ENCODE assay signal across 9 mouse cellular contexts in genomic region chr11:7160637-7161101, GRCm38 (mm10). TPM values are rescaled to one million over a fixed set of nuclear protein-coding genes. Genes with fewer than 3 reads are reported as not detected.
DNase-seq lines count a peak whose midpoint lies in the region; ATAC-seq and TF ChIP-seq lines count a peak whose summit lies in the region.
"Had no signal": no experiment of that assay in that cellular context is flagged by ENCODE, and none has a peak within 500 bp of the region (broad histone marks: within the 10 kb centered on the region; RNA-seq: fewer than 3 reads in every experiment).

No protein-coding gene starts in this region.

- no peaks in the 10 kb centered on the region for H3K36me3 ChIP-seq in heart, embryonic 13.5 days
- peaks cover 5% of the 10 kb centered on the region; the same call in 1 of the 2 replicates for H3K36me3 ChIP-seq in hindbrain, postnatal 0 days (ENCODE audit: insufficient read depth, low read length)
- H3K36me3 ChIP-seq in midbrain, embryonic 14.5 days (ENCODE audit: control insufficient read depth, insufficient read depth, low read length): 0 out of 2 replicates have a peak, but pooled peaks cover 3% of the 10 kb centered on the region

- 0 out of 2 replicates have a peak overlapping the region, but pooled peaks have one; percentile 9 for H3K27ac ChIP-seq in heart, embryonic 13.5 days (replicated peaks)
- H3K27ac ChIP-seq in hindbrain, postnatal 0 days: peak overlapping the region; percentile 64; the same call in 1 of the 2 replicates
- H3K27ac ChIP-seq in midbrain, embryonic 14.5 days (replicated peaks; ENCODE audit: low read depth, low read length): peak overlapping the region; percentile 67
- H3K27ac ChIP-seq in left cerebral cortex, adult 2 months: no peak overlapping the region

- no peak for DNase-seq in heart, adult 9 months (ENCODE audit: low spot score in 2 of 2)
- peak; percentile 56 for DNase-seq in hindbrain, postnatal 0 days (ENCODE audit: low spot score)
- peak; percentile 60 for DNase-seq in midbrain, embryonic 14.5 days
- DNase-seq in adrenal gland, postnatal 25 days: no peak
- DNase-seq in left cerebral cortex, adult 2 months (ENCODE audit: extremely low spot score in 1 of 2, low spot score in 2 of 2): no peak
- no peak for DNase-seq in gastrocnemius, postnatal 36 days

- H3K4me2 ChIP-seq in heart, embryonic 13.5 days: no peak overlapping the region
- no peak overlapping the region for H3K4me2 ChIP-seq in hindbrain, postnatal 0 days (ENCODE audit: low read depth, low read length)
- no peak overlapping the region for H3K4me2 ChIP-seq in midbrain, embryonic 14.5 days (ENCODE audit: low read length)

- no peak overlapping the region for H3K4me3 ChIP-seq in heart, embryonic 13.5 days
- no peak overlapping the region for H3K4me3 ChIP-seq in hindbrain, postnatal 0 days (ENCODE audit: low read length)
- no peak overlapping the region for H3K4me3 ChIP-seq in midbrain, embryonic 14.5 days (replicated peaks; ENCODE audit: low read depth, low read length)
- no peak overlapping the region for H3K4me3 ChIP-seq in left cerebral cortex, adult 2 months
- H3K4me3 ChIP-seq: heart, embryonic 10.5 days had no signal

- no peaks in the 10 kb centered on the region for H3K27me3 ChIP-seq in heart, embryonic 13.5 days (replicated peaks)
- no peaks in the 10 kb centered on the region for H3K27me3 ChIP-seq in hindbrain, postnatal 0 days (ENCODE audit: insufficient read depth, low read length)
- H3K27me3 ChIP-seq in midbrain, embryonic 14.5 days (ENCODE audit: control insufficient read depth, insufficient read depth, low read length): no peaks in the 10 kb centered on the region

- no peak for TF ChIP-seq CTCF in hindbrain, postnatal 0 days (IDR thresholded peaks at IDR 0.05; ENCODE audit: low read depth)
- no peak for TF ChIP-seq CTCF in left cerebral cortex, adult 2 months (IDR thresholded peaks at IDR 0.05)

- intact Hi-C loops in left cerebral cortex, adult 2 months (cut with DNase I): loop anchor here (2.0 kb wide), 1 partner anchor 506 kb away; no protein-coding TSS in a partner anchor
- intact Hi-C loops in gastrocnemius, postnatal 36 days (cut with DNase I): no loop called here

- H3K9ac ChIP-seq in heart, embryonic 13.5 days: no peak overlapping the region
- H3K9ac ChIP-seq in hindbrain, postnatal 0 days (replicated peaks; ENCODE audit: low read length): no peak overlapping the region
- no peak overlapping the region for H3K9ac ChIP-seq in midbrain, embryonic 14.5 days (replicated peaks; ENCODE audit: low read length)

- 50% methylated on average over 4 of the region's 4 CpGs for WGBS in heart, embryonic 13.5 days
- 21% methylated on average over 4 of the region's 4 CpGs for WGBS in hindbrain, postnatal 0 days
- 17% methylated on average over 4 of the region's 4 CpGs for WGBS in midbrain, embryonic 14.5 days

- no peaks in the 10 kb centered on the region for H3K9me3 ChIP-seq in heart, embryonic 13.5 days
- no peaks in the 10 kb centered on the region for H3K9me3 ChIP-seq in hindbrain, postnatal 0 days (ENCODE audit: low read length)
- no peaks in the 10 kb centered on the region for H3K9me3 ChIP-seq in midbrain, embryonic 14.5 days (ENCODE audit: control insufficient read depth, low read length)
- H3K9me3 ChIP-seq: heart, embryonic 10.5 days had no signal

- no peak for ATAC-seq in heart, embryonic 13.5 days (ENCODE audit: extremely low read depth, insufficient number of reproducible peaks, low FRiP score, low TSS enrichment)
- ATAC-seq in common myeloid progenitor, adult 5-6 weeks (replicated peaks; ENCODE audit: low read depth, poor library complexity, severe bottlenecking): 0 out of 2 replicates have a peak, but pooled peaks have one; percentile 29
- peak; percentile 76 for ATAC-seq in hindbrain, postnatal 0 days
- no peak for ATAC-seq in midbrain, embryonic 14.5 days (ENCODE audit: low FRiP score, low TSS enrichment)

- H3K4me1 ChIP-seq in heart, embryonic 13.5 days: peaks cover 13% of the 10 kb centered on the region
- 0 out of 2 replicates have a peak, but pooled peaks cover 15% of the 10 kb centered on the region for H3K4me1 ChIP-seq in hindbrain, postnatal 0 days (ENCODE audit: insufficient read depth, low read length)
- peaks cover 11% of the 10 kb centered on the region; the same call in 1 of the 2 replicates for H3K4me1 ChIP-seq in midbrain, embryonic 14.5 days (ENCODE audit: control insufficient read depth, insufficient read depth, low read length)

RNA-seq across cellular contexts. Expression of gene Gm11985, which starts 27.7 kb away (rescaled TPM):
- not detected in 2 replicates for polyA plus RNA-seq in heart, embryonic 13.5 days (2015; fragmentation: Nextera tagmentation; extraction: Ambion mirVana)
- not detected in 2 replicates for total RNA-seq in common myeloid progenitor, adult 5-6 weeks (2017)
- not detected in 2 replicates for total RNA-seq in hindbrain, postnatal 0 days (2014; rRNA removed)
- not detected in 2 replicates for polyA plus RNA-seq in hindbrain, postnatal 0 days (2015; fragmentation: Nextera tagmentation; extraction: Ambion mirVana)
- polyA plus RNA-seq in midbrain, embryonic 14.5 days (2014; fragmentation: Nextera tagmentation; extraction: Ambion mirVana): not detected in 2 replicates
- not detected in 2 replicates for total RNA-seq in adrenal gland, postnatal 25 days (2021)
- not detected for total RNA-seq in left cerebral cortex, adult 2 months (2021)
- not detected for total RNA-seq in gastrocnemius, postnatal 36 days (2021)

RNA-seq across cellular contexts. Expression of gene Igfbp1, which starts 36.9 kb away (rescaled TPM):
- 0.37 and 2.5 TPM in 2 replicates for polyA plus RNA-seq in heart, embryonic 13.5 days (2015; fragmentation: Nextera tagmentation; extraction: Ambion mirVana)
- total RNA-seq in common myeloid progenitor, adult 5-6 weeks (2017): not detected in 2 replicates
- total RNA-seq in hindbrain, postnatal 0 days (2014; rRNA removed): not detected in 2 replicates
- polyA plus RNA-seq in hindbrain, postnatal 0 days (2015; fragmentation: Nextera tagmentation; extraction: Ambion mirVana): 0.19 TPM in 1 of 2 replicates, not detected in the other
- 0.13 TPM in 2 replicates for polyA plus RNA-seq in midbrain, embryonic 14.5 days (2014; fragmentation: Nextera tagmentation; extraction: Ambion mirVana)
- 1.00 TPM in 1 of 2 replicates, not detected in the other for total RNA-seq in adrenal gland, postnatal 25 days (2021)
- total RNA-seq in left cerebral cortex, adult 2 months (2021): not detected
- total RNA-seq in gastrocnemius, postnatal 36 days (2021): not detected

RNA-seq across cellular contexts. Expression of gene Igfbp3, which starts 53.1 kb away (rescaled TPM):
- polyA plus RNA-seq in heart, embryonic 13.5 days (2015; fragmentation: Nextera tagmentation; extraction: Ambion mirVana): 34.0 and 34.5 TPM in 2 replicates
- total RNA-seq in common myeloid progenitor, adult 5-6 weeks (2017): 0.09 TPM in 1 of 2 replicates, not detected in the other
- total RNA-seq in hindbrain, postnatal 0 days (2014; rRNA removed): 35.7 and 47.2 TPM in 2 replicates
- 24.6 and 25.3 TPM in 2 replicates for polyA plus RNA-seq in hindbrain, postnatal 0 days (2015; fragmentation: Nextera tagmentation; extraction: Ambion mirVana)
- polyA plus RNA-seq in midbrain, embryonic 14.5 days (2014; fragmentation: Nextera tagmentation; extraction: Ambion mirVana): 9.4 and 13.3 TPM in 2 replicates
- 40.3 and 43.5 TPM in 2 replicates for total RNA-seq in adrenal gland, postnatal 25 days (2021)
- 1 to 10 TPM; 7.2 to 9.0 TPM for total RNA-seq in left cerebral cortex, adult 2 months (2021)
- 10 to 100 TPM; 14.3 to 15.2 TPM for total RNA-seq in gastrocnemius, postnatal 36 days (2021)

Comparison
In these comparisons a context has a peak if more than half of its experiments do, and no peak if none do; other contexts are left out.
1. ATAC-seq: peak in common myeloid progenitor, adult 5-6 weeks (single experiment) and hindbrain, postnatal 0 days (single experiment); none in heart, embryonic 13.5 days (single experiment) and midbrain, embryonic 14.5 days (single experiment).
2. DNase-seq: peak in hindbrain, postnatal 0 days (single experiment) and midbrain, embryonic 14.5 days (single experiment); none in heart, adult 9 months (0 of 2), adrenal gland, postnatal 25 days (single experiment), left cerebral cortex, adult 2 months (0 of 2) and gastrocnemius, postnatal 36 days (0 of 2).